Mouse (Mus musculus): ENCODE data around the gene Fam189a1.
A peak's percentile ranks its signal among the peaks of the same experiment; 100 is the strongest.

Gene Fam189a1

GRCm38 (mm10) chr7:64884187-64884862 lies 272.0 kb downstream of the Fam189a1 start:
- DNase-seq (ENCODE audit: low spot score in 2 of 2) = no peak

- no peak for DNase-seq (ENCODE audit: low spot score in 2 of 2)
Measured at GRCm38 (mm10) chr7:64882243-64882642, 274.1 kb downstream of the Fam189a1 start.

- no peak for DNase-seq (ENCODE audit: low spot score in 2 of 2)
Measured at GRCm38 (mm10) chr7:64881387-64881786, 275.0 kb downstream of the Fam189a1 start.

GRCm38 (mm10) chr7:64880415-64880814 lies 276.0 kb downstream of the Fam189a1 start:
- no peak for DNase-seq (ENCODE audit: low spot score in 2 of 2)

GRCm38 (mm10) chr7:64874941-64875340 lies 281.4 kb downstream of the Fam189a1 start:
- DNase-seq (ENCODE audit: low spot score in 2 of 2) = no peak

- DNase-seq (ENCODE audit: low spot score in 2 of 2) = peak in 1 of 2 experiments; percentile 0
Measured at GRCm38 (mm10) chr7:64873266-64873665, 283.1 kb downstream of the Fam189a1 start.

GRCm38 (mm10) chr7:64872743-64873241 lies 283.6 kb downstream of the Fam189a1 start, which contains the start of gene Nsmce3:
Gene Nsmce3, minus strand, starts transcription at chr7:64872997.
- peak; percentile 92 to 95 for DNase-seq (ENCODE audit: low spot score in 2 of 2)

GRCm38 (mm10) chr7:64871987-64872742 lies 284.2 kb downstream of the Fam189a1 start:
- no peak for DNase-seq (ENCODE audit: low spot score in 2 of 2)

GRCm38 (mm10) chr7:64869549-64870065 lies 286.8 kb downstream of the Fam189a1 start:
- DNase-seq (ENCODE audit: low spot score in 2 of 2) = no peak

- no peak for DNase-seq (ENCODE audit: low spot score in 2 of 2)
Measured at GRCm38 (mm10) chr7:64863538-64863937, 292.8 kb downstream of the Fam189a1 start.

- no peak for DNase-seq (ENCODE audit: low spot score in 2 of 2)
Measured at GRCm38 (mm10) chr7:64862978-64863377, 293.4 kb downstream of the Fam189a1 start.

GRCm38 (mm10) chr7:64856526-64857082 lies 299.8 kb downstream of the Fam189a1 start:
- no peak for DNase-seq (ENCODE audit: low spot score in 2 of 2)

- no peak for DNase-seq (ENCODE audit: low spot score in 2 of 2)
Measured at GRCm38 (mm10) chr7:64855976-64856375, 300.4 kb downstream of the Fam189a1 start.

GRCm38 (mm10) chr7:64855389-64855927 lies 300.9 kb downstream of the Fam189a1 start:
- DNase-seq (ENCODE audit: low spot score in 2 of 2) = no peak

- DNase-seq (ENCODE audit: low spot score in 2 of 2) = no peak
Measured at GRCm38 (mm10) chr7:64850791-64851190, 305.6 kb downstream of the Fam189a1 start.

- no peak for DNase-seq (ENCODE audit: low spot score in 2 of 2)
Measured at GRCm38 (mm10) chr7:64847366-64847899, 308.9 kb downstream of the Fam189a1 start.

- no peak for DNase-seq (ENCODE audit: low spot score in 2 of 2)
Measured at GRCm38 (mm10) chr7:64846061-64846460, 310.3 kb downstream of the Fam189a1 start.

- no peak for DNase-seq (ENCODE audit: low spot score in 2 of 2)
Measured at GRCm38 (mm10) chr7:64840946-64841659, 315.3 kb downstream of the Fam189a1 start.

- no peak for DNase-seq (ENCODE audit: low spot score in 2 of 2)
Measured at GRCm38 (mm10) chr7:64840576-64840895, 315.8 kb downstream of the Fam189a1 start.

- peak; percentile 5 for DNase-seq (ENCODE audit: low spot score in 2 of 2)
Measured at GRCm38 (mm10) chr7:64839801-64840575, 316.4 kb downstream of the Fam189a1 start.

All from urinary bladder, adult 18-20 months (tissue).